Comparison of ENCODE assay signal across 8 mouse cellular contexts in the genomic region with DNA sequence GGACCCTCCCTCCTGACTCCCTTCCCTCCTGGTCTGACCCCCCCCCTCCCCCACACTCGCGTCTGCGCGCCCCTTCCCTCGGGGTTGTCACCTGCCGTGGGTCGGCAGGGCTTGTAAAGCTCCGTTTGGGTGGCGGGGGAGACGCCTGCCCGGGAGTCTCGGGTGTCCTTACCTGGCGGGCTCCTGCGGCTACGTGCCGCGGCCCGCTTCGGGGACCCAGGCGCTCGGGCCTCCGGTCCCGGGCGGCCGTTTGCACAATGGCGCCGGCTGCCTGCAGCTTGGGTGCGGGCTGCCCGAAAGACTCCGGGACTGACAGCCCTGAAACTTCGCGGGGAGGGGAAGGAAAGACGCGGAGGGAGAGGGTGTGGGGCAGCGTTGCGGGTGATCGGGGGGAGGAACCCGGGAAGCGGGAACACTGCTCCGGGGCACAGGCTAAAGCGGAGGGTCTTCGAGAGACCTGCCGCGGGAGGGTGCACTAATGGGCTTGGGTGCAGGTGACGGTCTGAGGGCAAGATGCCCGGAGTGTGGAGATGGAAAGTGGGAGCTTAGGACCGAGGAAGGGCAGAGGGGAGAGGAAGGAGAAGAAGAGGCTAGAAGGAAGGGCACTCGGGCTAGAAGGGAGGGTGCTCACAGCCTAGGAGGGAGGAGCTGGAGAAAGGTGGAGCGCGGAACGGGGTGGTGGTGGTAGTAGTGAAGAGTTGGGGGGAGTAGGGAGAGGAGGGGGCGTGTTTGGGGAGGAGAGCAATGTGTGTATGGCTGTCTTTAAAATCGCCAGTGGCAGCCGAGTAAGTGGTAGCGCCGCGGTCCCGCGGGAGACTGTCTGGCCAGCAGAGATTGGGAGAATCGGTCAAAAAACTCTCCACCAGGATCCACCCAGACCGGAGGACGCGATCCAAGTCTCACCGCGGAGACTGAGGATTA. TPM values are rescaled to one million over a fixed set of nuclear protein-coding genes. Genes with fewer than 3 reads are reported as not detected.
DNase-seq lines count a peak whose midpoint lies in the region; ATAC-seq and TF ChIP-seq lines count a peak whose summit lies in the region.

A gene (minus strand): TSS at position 645 of the 921 bp plus-strand sequence.

- H3K36me3 ChIP-seq in hindbrain, embryonic 10.5 days: peaks cover 20% of the 10 kb centered on the region
- peaks cover 18% of the 10 kb centered on the region; the same call in 1 of the 2 replicates for H3K36me3 ChIP-seq in lung, postnatal 0 days (ENCODE audit: insufficient read depth, low read length)

- peak; percentile 44 for ATAC-seq in frontal cortex, adult (ENCODE audit: low TSS enrichment)
- ATAC-seq in lung, postnatal 0 days: peak; percentile 46

- under 1% methylated on average over 65 of the region's 65 CpGs for WGBS in hindbrain, embryonic 10.5 days
- 3% methylated on average over 64 of the region's 65 CpGs for WGBS in lung, postnatal 0 days

- H3K4me2 ChIP-seq in lung, postnatal 0 days (replicated peaks; ENCODE audit: low read depth, low read length): peak within 1 kb of the TSS; percentile 82

- DNase-seq in Muller cell, postnatal 12 days (ENCODE audit: inconsistent ontology term): peak; percentile 38
- peak; percentile 71 to 73 for DNase-seq in cerebellum, adult 18-20 months
- peak; percentile 53 for DNase-seq in hindbrain, embryonic 10.5 days (ENCODE audit: low spot score)
- peak; percentile 44 for DNase-seq in layer of hippocampus, adult 9-11 months
- peak; percentile 84 for DNase-seq in lung, postnatal 0 days (ENCODE audit: low spot score)
- DNase-seq in ovary, postnatal 10 days (ENCODE audit: low spot score): peak; percentile 45
- DNase-seq in urinary bladder, postnatal 25 days (ENCODE audit: low spot score): peak; percentile 52

- peak within 1 kb of the TSS; percentile 97 for H3K27ac ChIP-seq in hindbrain, embryonic 10.5 days
- H3K27ac ChIP-seq in lung, postnatal 0 days (ENCODE audit: low read length): peak within 1 kb of the TSS; percentile 90

- no peak; the same call in 1 of the 2 replicates for TF ChIP-seq CTCF in lung, postnatal 0 days (IDR thresholded peaks at IDR 0.05)

- peaks cover 27% of the 10 kb centered on the region for H3K27me3 ChIP-seq in hindbrain, embryonic 10.5 days (ENCODE audit: insufficient read depth, poor library complexity, severe bottlenecking)
- H3K27me3 ChIP-seq in lung, postnatal 0 days (replicated peaks; ENCODE audit: insufficient read depth, low read length): no peaks in the 10 kb centered on the region

- H3K9ac ChIP-seq in lung, postnatal 0 days (replicated peaks; ENCODE audit: low read depth): peak within 1 kb of the TSS; percentile 69

- H3K4me3 ChIP-seq in hindbrain, embryonic 10.5 days: peak within 1 kb of the TSS; percentile 89
- H3K4me3 ChIP-seq in lung, postnatal 0 days (ENCODE audit: low read depth, low read length): peak within 1 kb of the TSS; percentile 61

- H3K9me3 ChIP-seq in hindbrain, embryonic 10.5 days: peaks cover 10% of the 10 kb centered on the region; the same call in 1 of the 2 replicates
- H3K9me3 ChIP-seq in lung, postnatal 0 days (ENCODE audit: low read length): no peaks in the 10 kb centered on the region

- TF ChIP-seq EP300 in lung, postnatal 0 days (IDR thresholded peaks at IDR 0.05): no peak

- H3K4me1 ChIP-seq in hindbrain, embryonic 10.5 days (replicated peaks): peaks cover 50% of the 10 kb centered on the region
- peaks cover 5% of the 10 kb centered on the region; the same call in 1 of the 2 replicates for H3K4me1 ChIP-seq in lung, postnatal 0 days (ENCODE audit: insufficient read depth, low read depth, low read length)

RNA-seq across cellular contexts. Expression of the gene that starts here (rescaled TPM):
- polyA plus RNA-seq in hindbrain, embryonic 10.5 days (2016; fragmentation: Nextera tagmentation; extraction: Ambion mirVana): 12.4 and 16.2 TPM in 2 replicates
- 31.5 and 34.6 TPM in 2 replicates for polyA plus RNA-seq in lung, postnatal 0 days (2015; fragmentation: Nextera tagmentation; extraction: Ambion mirVana)

Comparison
In these comparisons a context has a peak if more than half of its experiments do, and no peak if none do; other contexts are left out.
1. Peak in every context shown above with its lines: DNase-seq, ATAC-seq, H3K4me3 ChIP-seq and H3K27ac ChIP-seq.